Mouse (Mus musculus): ENCODE measurements around the gene Rd3.

Rd3 gene

GRCm38 (mm10) chr1:191964773-191965481 is 12.2 kb upstream of the Rd3 start:
- DNase-seq = peak; percentile 71 to 86

GRCm38 (mm10) chr1:191969939-191970338 is 7.2 kb upstream of the Rd3 start:
- no peak for DNase-seq

- DNase-seq = no peak
Measured at GRCm38 (mm10) chr1:191974509-191975405, 2.4 kb upstream of the Rd3 start.

- peak; percentile 53 to 78 for DNase-seq
Measured at GRCm38 (mm10) chr1:191981426-191982102, 4.4 kb downstream of the Rd3 start.

- DNase-seq = no peak
Measured at GRCm38 (mm10) chr1:191986674-191987480, 9.7 kb downstream of the Rd3 start.

- no peak for DNase-seq
Measured at GRCm38 (mm10) chr1:191987481-191987769, 10.3 kb downstream of the Rd3 start.

GRCm38 (mm10) chr1:191988646-191989045 is 11.5 kb downstream of the Rd3 start:
- peak in 1 of 2 experiments; percentile 19 for DNase-seq

- no peak for DNase-seq
Measured at GRCm38 (mm10) chr1:191989060-191989459, 11.9 kb downstream of the Rd3 start.

GRCm38 (mm10) chr1:191989994-191990393 is 12.8 kb downstream of the Rd3 start:
- peak; percentile 96 to 97 for DNase-seq

GRCm38 (mm10) chr1:191992040-191992780 is 15.0 kb downstream of the Rd3 start:
- DNase-seq = peak; percentile 37 to 57

- DNase-seq = no peak
Measured at GRCm38 (mm10) chr1:191994476-191994875, 17.3 kb downstream of the Rd3 start.

- peak; percentile 35 to 73 for DNase-seq
Measured at GRCm38 (mm10) chr1:191995488-191995887, 18.3 kb downstream of the Rd3 start.

GRCm38 (mm10) chr1:191995916-191996315 is 18.7 kb downstream of the Rd3 start:
- no peak for DNase-seq

GRCm38 (mm10) chr1:191996621-191997185 is 19.5 kb downstream of the Rd3 start:
- DNase-seq = no peak

GRCm38 (mm10) chr1:191999022-191999421 is 21.9 kb downstream of the Rd3 start:
- DNase-seq = peak in 1 of 2 experiments; percentile 20
